Mouse (Mus musculus): ENCODE measurements around the gene Gm8281.
"Not testable (repeated sequence)": the region's sequence is repeated elsewhere in the genome, so short reads cannot be mapped to it uniquely, and the experiment has no call there.

The Gm8281 gene

DNA sequence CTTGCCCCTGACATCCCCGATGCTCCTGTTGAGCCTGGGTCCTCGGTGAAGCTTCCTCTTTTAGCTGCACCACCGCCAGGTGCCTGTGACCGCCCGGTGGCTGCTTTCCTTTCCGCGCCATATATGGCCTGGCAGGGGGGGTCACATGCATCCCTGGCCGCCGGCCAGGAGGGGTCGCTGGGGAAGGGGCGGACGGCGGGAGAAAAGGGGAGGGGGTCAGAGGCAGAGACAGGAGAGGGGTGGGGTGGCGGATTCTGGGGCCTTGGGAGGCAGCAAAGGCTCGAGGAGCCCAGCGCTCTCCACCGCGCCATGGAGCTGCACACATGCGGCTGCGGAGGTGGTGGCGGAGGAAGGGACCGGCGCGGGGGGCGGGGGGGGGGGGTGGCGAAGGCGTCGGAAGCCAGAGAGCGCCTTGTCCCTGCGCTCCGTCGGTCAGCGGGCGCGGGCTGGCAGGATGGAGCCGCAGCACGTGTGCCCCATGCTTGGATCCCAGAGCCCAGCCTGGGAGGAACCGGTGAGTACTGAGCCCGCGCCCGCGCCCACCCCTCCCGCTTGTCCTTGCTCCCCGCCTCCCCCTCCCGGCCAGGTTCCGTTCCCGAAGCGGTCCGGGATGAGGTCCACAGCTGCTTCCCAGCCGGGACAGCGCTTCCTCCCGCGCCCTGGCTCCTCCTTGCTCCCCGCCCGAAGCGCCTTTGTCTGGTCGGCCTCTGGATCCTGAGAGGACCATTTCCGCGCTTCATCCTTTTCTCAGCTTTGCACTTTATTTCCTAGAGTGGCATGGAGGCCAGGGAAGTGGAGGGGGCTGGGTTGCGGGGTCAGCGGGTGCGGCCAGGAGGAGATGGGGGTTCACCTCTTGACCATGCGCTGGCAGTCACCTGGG is at the start of gene Gm8281:
Gene Gm8281, plus strand, starts transcription at position 430 of the 880 bp plus-strand sequence.
- DNase-seq (ENCODE audit: low spot score), result not testable (repeated sequence)

DNA sequence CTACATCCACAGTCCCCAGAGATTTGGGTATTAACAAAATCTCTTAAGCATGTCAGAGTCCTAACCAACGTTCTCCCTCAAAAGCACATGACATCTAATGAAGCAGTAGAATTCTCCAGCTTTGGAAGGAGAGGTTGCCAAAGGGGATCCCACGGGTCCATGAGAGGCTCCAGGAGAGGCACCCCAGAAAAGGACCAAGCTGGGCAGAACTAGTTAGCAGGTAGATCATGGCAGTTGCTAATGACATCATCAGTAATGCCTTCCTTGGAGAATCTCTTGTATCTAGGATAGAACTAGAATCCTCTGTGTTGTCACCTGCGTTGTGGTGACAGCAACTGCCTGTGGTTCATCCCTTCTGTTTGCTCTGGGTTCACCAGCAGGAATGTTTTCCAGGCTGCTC is 20.5 kb upstream of the Gm8281 start, which contains the start of gene 4930555G01Rik:
Gene 4930555G01Rik, plus strand, starts transcription at position 301 of the 400 bp plus-strand sequence.
- not testable (repeated sequence) for DNase-seq (ENCODE audit: low spot score)

DNA sequence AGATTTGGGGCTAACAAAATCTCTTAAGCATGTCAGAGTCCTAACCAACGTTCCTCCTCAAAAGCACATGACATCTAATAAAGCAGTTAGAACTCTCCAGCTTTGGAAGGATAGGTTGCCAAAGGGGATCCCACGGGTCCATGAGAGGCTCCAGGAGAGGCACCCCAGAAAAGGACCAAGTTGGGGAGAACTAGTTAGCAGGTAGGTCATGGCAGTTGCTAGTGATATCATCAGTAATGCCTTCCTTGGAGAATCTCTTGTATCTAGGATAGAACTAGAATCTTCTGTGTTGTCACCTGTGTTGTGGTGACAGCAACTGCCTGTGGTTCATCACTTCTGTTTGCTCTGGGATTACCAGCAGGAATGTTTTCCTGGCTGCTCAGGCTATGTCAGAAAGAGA is 60.4 kb downstream of the Gm8281 start, which contains the start of gene Gm8279:
Gene Gm8279, plus strand, starts transcription at position 301 of the 400 bp plus-strand sequence.
- not testable (repeated sequence) for DNase-seq (ENCODE audit: low spot score)

All from urinary bladder, postnatal 10 days (tissue).